Mouse (Mus musculus): ENCODE measurements around the gene Myo18b.

The Myo18b gene

GRCm38 (mm10) chr5:112877391-112878115, 18.6 kb downstream of the Myo18b start:
- no peak for DNase-seq (ENCODE audit: low read depth, low spot score)

GRCm38 (mm10) chr5:112876846-112877390, 19.2 kb downstream of the Myo18b start:
- peak; percentile 21 for DNase-seq (ENCODE audit: low read depth, low spot score)

GRCm38 (mm10) chr5:112872999-112873398, 23.2 kb downstream of the Myo18b start:
- no peak for DNase-seq (ENCODE audit: low read depth, low spot score)

GRCm38 (mm10) chr5:112870729-112871128, 25.4 kb downstream of the Myo18b start:
- no peak for DNase-seq (ENCODE audit: low read depth, low spot score)

- no peak for DNase-seq (ENCODE audit: low read depth, low spot score)
These were observed 27.5 kb downstream of the Myo18b start for GRCm38 (mm10) chr5:112868620-112869019.

GRCm38 (mm10) chr5:112864719-112865367, 31.3 kb downstream of the Myo18b start:
- DNase-seq (ENCODE audit: low read depth, low spot score): no peak

- peak; percentile 66 for DNase-seq (ENCODE audit: low read depth, low spot score)
These were observed 36.7 kb downstream of the Myo18b start for GRCm38 (mm10) chr5:112859379-112860035.

- peak; percentile 70 for DNase-seq (ENCODE audit: low read depth, low spot score)
These were observed 43.0 kb downstream of the Myo18b start for GRCm38 (mm10) chr5:112853179-112853578.

GRCm38 (mm10) chr5:112851389-112851788, 44.8 kb downstream of the Myo18b start:
- peak; percentile 69 for DNase-seq (ENCODE audit: low read depth, low spot score)

- DNase-seq (ENCODE audit: low read depth, low spot score): no peak
These were observed 47.4 kb downstream of the Myo18b start for GRCm38 (mm10) chr5:112848586-112849280.

- DNase-seq (ENCODE audit: low read depth, low spot score): no peak
These were observed 48.1 kb downstream of the Myo18b start for GRCm38 (mm10) chr5:112847985-112848542.

- DNase-seq (ENCODE audit: low read depth, low spot score): no peak
These were observed 50.0 kb downstream of the Myo18b start for GRCm38 (mm10) chr5:112846146-112846545.

GRCm38 (mm10) chr5:112844460-112844859, 51.7 kb downstream of the Myo18b start:
- no peak for DNase-seq (ENCODE audit: low read depth, low spot score)

- no peak for DNase-seq (ENCODE audit: low read depth, low spot score)
These were observed 52.4 kb downstream of the Myo18b start for GRCm38 (mm10) chr5:112843676-112844257.

GRCm38 (mm10) chr5:112842696-112843095, 53.5 kb downstream of the Myo18b start:
- DNase-seq (ENCODE audit: low read depth, low spot score): no peak

- DNase-seq (ENCODE audit: low read depth, low spot score): no peak
These were observed 54.3 kb downstream of the Myo18b start for GRCm38 (mm10) chr5:112841850-112842249.

GRCm38 (mm10) chr5:112834896-112835295, 61.3 kb downstream of the Myo18b start:
- DNase-seq (ENCODE audit: low read depth, low spot score): no peak

- DNase-seq (ENCODE audit: low read depth, low spot score): no peak
These were observed 62.3 kb downstream of the Myo18b start for GRCm38 (mm10) chr5:112833866-112834265.

GRCm38 (mm10) chr5:112825091-112825794, 70.9 kb downstream of the Myo18b start:
- DNase-seq (ENCODE audit: low read depth, low spot score): peak; percentile 29

GRCm38 (mm10) chr5:112824376-112824775, 71.8 kb downstream of the Myo18b start:
- DNase-seq (ENCODE audit: low read depth, low spot score): no peak
